Mouse (Mus musculus) lung, adult 2 months (tissue): Measurements from ENCODE around the gene Atg5.

ENCODE experiments used
- CTCF ChIP-seq: fragments of 200-500 bp; IDR thresholded peaks from 2 replicates; pipeline ENCODE4 v1.5.1; 2011; ENCODE audit warnings: mild to moderate bottlenecking, low read length, control low read depth; ENCODE audit not compliant: insufficient read depth
- POLR2A ChIP-seq: fragments of 200-500 bp; IDR thresholded peaks from 2 replicates; pipeline ENCODE4 v1.6.1; 2011; ENCODE audit warnings: low read depth, mild to moderate bottlenecking, control low read depth, low read length, borderline replicate concordance; ENCODE audit errors: extremely low read depth

DNA sequence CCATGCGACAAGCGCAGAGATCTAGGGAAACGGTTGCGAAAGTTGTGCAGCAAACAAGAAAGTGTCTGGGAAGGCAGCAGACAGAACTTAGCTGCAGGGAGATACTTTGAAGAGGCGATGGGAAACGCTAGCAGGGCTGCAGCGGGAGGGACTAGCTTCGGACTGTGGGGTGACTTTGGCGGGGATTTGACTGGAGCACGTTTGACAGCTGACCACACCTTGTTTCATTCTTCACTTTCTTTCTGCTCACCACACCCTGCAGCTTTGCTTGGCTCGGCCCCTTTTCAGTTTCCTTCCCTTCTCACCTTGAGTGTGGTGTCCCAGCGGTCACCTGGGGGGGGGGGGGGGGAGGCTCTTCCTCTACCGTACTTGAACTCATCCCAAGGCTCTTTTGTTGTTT lies 100.4 kb downstream of the Atg5 start:
- TF ChIP-seq CTCF, result no peak
- TF ChIP-seq POLR2A, result no peak
